In the genomic region with DNA sequence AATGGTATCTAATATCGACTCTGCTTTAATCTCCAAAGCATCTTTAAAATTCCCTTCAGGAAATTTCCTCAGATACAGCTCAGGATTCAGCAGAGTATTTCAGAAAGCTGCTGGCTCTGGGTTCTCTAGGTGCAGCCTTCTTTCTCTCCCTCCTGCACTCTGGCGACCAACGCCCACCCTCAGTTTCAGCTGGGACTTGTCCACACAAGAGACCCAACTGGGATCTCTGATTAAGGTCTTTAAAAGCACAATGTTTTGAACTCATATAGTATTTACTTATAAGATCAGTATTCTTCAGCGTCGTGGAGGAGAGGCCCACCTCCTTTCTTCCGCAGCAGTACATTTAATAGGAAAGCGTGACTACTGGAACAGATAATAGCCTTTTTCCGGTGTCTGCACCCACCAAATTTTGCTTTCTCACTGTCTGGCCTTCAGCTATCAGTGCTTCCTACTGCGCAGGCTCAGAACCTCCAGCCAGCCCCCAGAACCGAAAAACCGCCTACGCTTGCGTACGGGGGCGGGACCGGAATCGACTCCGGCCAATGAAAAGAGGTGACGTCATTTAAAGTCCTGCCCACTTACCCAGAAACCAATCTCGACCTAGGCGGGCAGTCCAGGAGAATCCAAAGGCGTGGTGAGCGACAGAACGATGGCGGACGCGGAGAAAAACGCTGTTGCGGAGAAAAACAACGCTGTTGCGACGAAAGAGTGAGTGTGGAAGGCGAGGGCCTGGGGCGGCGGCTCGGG, we compare ENCODE assay signal across 8 mouse cellular contexts. TPM values are rescaled to one million over a fixed set of nuclear protein-coding genes. Genes with fewer than 3 reads are reported as not detected.
A peak's percentile ranks its signal among the peaks of the same experiment; 100 is the strongest.
DNase-seq lines count a peak whose midpoint lies in the region; ATAC-seq and TF ChIP-seq lines count a peak whose summit lies in the region.

Gene Zwint, plus strand, starts transcription at position 576 of the 747 bp plus-strand sequence.

- 3% methylated on average over 36 of the region's 36 CpGs for WGBS in hindbrain, embryonic 13.5 days

- POLR2A ChIA-PET in Patski (lab: Charles Lee): no interaction called here

- DNase-seq in Patski (ENCODE audit: low read depth, low spot score): peak; percentile 86
- DNase-seq in cerebellum, postnatal 14 days: peak; percentile 96 to 97
- DNase-seq in frontal cortex, postnatal 14 days (ENCODE audit: low spot score in 2 of 2): peak; percentile 96 to 97
- DNase-seq in layer of hippocampus, postnatal 25 days (ENCODE audit: extremely low spot score in 1 of 2, low spot score in 1 of 2): peak; percentile 85 to 88
- peak; percentile 97 for DNase-seq in lung, postnatal 25 days (ENCODE audit: low spot score)
- peak; percentile 99 for DNase-seq in retina, embryonic 14.5 days (ENCODE audit: low spot score)
- peak; percentile 96 for DNase-seq in thymus, postnatal 4 days

- CTCF ChIA-PET in Patski (lab: Charles Lee): interaction anchor here (1.4 kb wide), 1 partner anchor 42 kb away, joined by 4 read pairs; no protein-coding TSS in a partner anchor

- peak; percentile 97 for ATAC-seq in Patski
- peak; percentile 98 for ATAC-seq in hindbrain, embryonic 13.5 days (ENCODE audit: low FRiP score)

- H3K9me3 ChIP-seq in hindbrain, embryonic 13.5 days: no peaks in the 10 kb centered on the region

- no peaks in the 10 kb centered on the region for H3K27me3 ChIP-seq in Patski
- H3K27me3 ChIP-seq in hindbrain, embryonic 13.5 days: no peaks in the 10 kb centered on the region

- H3K4me1 ChIP-seq in hindbrain, embryonic 13.5 days (replicated peaks): peaks cover 30% of the 10 kb centered on the region

- no peak for TF ChIP-seq CTCF in Patski (IDR thresholded peaks at IDR 0.05)

- peak within 1 kb of the TSS; percentile 86 for H3K9ac ChIP-seq in hindbrain, embryonic 13.5 days

- peaks cover 32% of the 10 kb centered on the region for H3K36me3 ChIP-seq in hindbrain, embryonic 13.5 days

- H3K4me3 ChIP-seq in hindbrain, embryonic 13.5 days: peak within 1 kb of the TSS; percentile 69

- peak within 1 kb of the TSS; percentile 96 for H3K27ac ChIP-seq in hindbrain, embryonic 13.5 days

- in situ Hi-C loops in Patski (cut with MboI; ENCODE audit: low pct_unique_long_range_greater_than_20kb): loop anchor here (5.0 to 25.0 kb wide), 2 partner anchors 193 to 692 kb away; no protein-coding TSS in a partner anchor

- H3K4me2 ChIP-seq in hindbrain, embryonic 13.5 days: peak within 1 kb of the TSS; percentile 90

RNA-seq across cellular contexts. Expression of gene Zwint, which starts in this region (rescaled TPM):
- polyA plus RNA-seq in Patski (2021): 244 TPM
- 579 and 605 TPM in 2 replicates for polyA plus RNA-seq in hindbrain, embryonic 13.5 days (2015; fragmentation: Nextera tagmentation; extraction: Ambion mirVana)
- total RNA-seq in layer of hippocampus, postnatal 25 days (2021): 100 to 1,000 TPM; 626 to 772 TPM

Comparison
In these comparisons a context has a peak if more than half of its experiments do, and no peak if none do; other contexts are left out.
1. Peak in every context shown above with its lines: DNase-seq, ATAC-seq, H3K4me3 ChIP-seq and H3K27ac ChIP-seq.